Mouse (Mus musculus) MEL-GATA-1-ER (cell line): Measurements from ENCODE around the gene Parp11.

Experiments used
- DNase-seq: peaks from one replicate; pipeline ENCODE4 v3.0.0-alpha.2; 2012; ENCODE audit warnings: low read depth; ENCODE audit errors: extremely low read depth

Gene Parp11

GRCm38 (mm10) chr6:127541617-127542374, 95.2 kb downstream of the Parp11 start:
- DNase-seq, result no peak
